In genomic region chr4:56654327-56654726, GRCm38 (mm10) we compare ENCODE assay signal across 11 mouse cellular contexts.
A peak's percentile ranks its signal among the peaks of the same experiment; 100 is the strongest.
DNase-seq lines count a peak whose midpoint lies in the region; ATAC-seq lines count a peak whose summit lies in the region.
"Had no signal": no experiment of that assay in that cellular context is flagged by ENCODE, and none has a peak within 500 bp of the region (broad histone marks: within the 10 kb centered on the region; RNA-seq: fewer than 3 reads in every experiment).

No protein-coding gene starts in this region.

- no peak overlapping the region for H3K4me2 ChIP-seq in hindbrain, embryonic 14.5 days (replicated peaks)
- H3K4me2 ChIP-seq: embryonic facial prominence, embryonic 15.5 days; heart, embryonic 15.5 days had no signal

- H3K4me1 ChIP-seq in hindbrain, embryonic 10.5 days (replicated peaks), result peaks cover 22% of the 10 kb centered on the region
- no peaks in the 10 kb centered on the region for H3K4me1 ChIP-seq in hindbrain, embryonic 14.5 days (replicated peaks; ENCODE audit: control insufficient read depth, insufficient read depth, low read length)

- no peaks in the 10 kb centered on the region for H3K9me3 ChIP-seq in hindbrain, embryonic 10.5 days
- no peaks in the 10 kb centered on the region for H3K9me3 ChIP-seq in hindbrain, embryonic 14.5 days (ENCODE audit: control insufficient read depth, low read length)
- H3K9me3 ChIP-seq: embryonic facial prominence, embryonic 15.5 days; heart, embryonic 15.5 days had no signal

- WGBS in hindbrain, embryonic 10.5 days, result 84% methylated on average over 4 of the region's 4 CpGs
- WGBS in hindbrain, embryonic 14.5 days, result 82% methylated on average over 4 of the region's 4 CpGs

- H3K9ac ChIP-seq in hindbrain, embryonic 14.5 days, result no peak overlapping the region
- H3K9ac ChIP-seq: embryonic facial prominence, embryonic 15.5 days; heart, embryonic 15.5 days had no signal

- H3K36me3 ChIP-seq in hindbrain, embryonic 10.5 days, result no peaks in the 10 kb centered on the region
- H3K36me3 ChIP-seq in hindbrain, embryonic 14.5 days (replicated peaks; ENCODE audit: control insufficient read depth, insufficient read depth), result no peaks in the 10 kb centered on the region
- H3K36me3 ChIP-seq: embryonic facial prominence, embryonic 15.5 days; heart, embryonic 15.5 days had no signal

- DNase-seq in hindbrain, embryonic 10.5 days (ENCODE audit: low spot score), result no peak
- DNase-seq in hindbrain, embryonic 14.5 days (ENCODE audit: low spot score), result no peak
- DNase-seq in testis, postnatal 14 days (ENCODE audit: low spot score), result peak; percentile 12
- no peak for DNase-seq in testis, postnatal 10 days (ENCODE audit: low spot score)
- DNase-seq in layer of hippocampus, postnatal 10 days (ENCODE audit: low spot score in 2 of 2), result peak; percentile 43 to 45
- DNase-seq in spleen, postnatal 36 days (ENCODE audit: low spot score in 2 of 2), result no peak
- DNase-seq in spleen, adult 12 weeks (ENCODE audit: low spot score), result no peak
- DNase-seq: kidney, adult 11 months had no signal

- 0 out of 2 replicates have a peak overlapping the region, but pooled peaks have one; percentile 29 for H3K27ac ChIP-seq in hindbrain, embryonic 10.5 days
- H3K27ac ChIP-seq in hindbrain, embryonic 14.5 days, result no peak overlapping the region
- H3K27ac ChIP-seq: embryonic facial prominence, embryonic 15.5 days; heart, embryonic 15.5 days; left cerebral cortex, adult 2 months had no signal

- no peak for ATAC-seq in hindbrain, embryonic 14.5 days (ENCODE audit: low FRiP score)

- H3K4me3 ChIP-seq in hindbrain, embryonic 10.5 days, result no peak overlapping the region
- no peak overlapping the region for H3K4me3 ChIP-seq in hindbrain, embryonic 14.5 days (replicated peaks; ENCODE audit: low read length)
- H3K4me3 ChIP-seq: embryonic facial prominence, embryonic 15.5 days; heart, embryonic 15.5 days; left cerebral cortex, adult 2 months had no signal

- H3K27me3 ChIP-seq in hindbrain, embryonic 10.5 days (ENCODE audit: insufficient read depth, poor library complexity, severe bottlenecking), result no peaks in the 10 kb centered on the region
- H3K27me3 ChIP-seq in hindbrain, embryonic 14.5 days (ENCODE audit: control insufficient read depth, insufficient read depth, low read length), result no peaks in the 10 kb centered on the region
- H3K27me3 ChIP-seq: embryonic facial prominence, embryonic 15.5 days; heart, embryonic 15.5 days had no signal

Comparison
In these comparisons a context has a peak if more than half of its experiments do, and no peak if none do; other contexts are left out.
1. DNase-seq: peak in testis, postnatal 14 days (single experiment) and layer of hippocampus, postnatal 10 days (2 of 2); none in hindbrain, embryonic 10.5 days (single experiment), hindbrain, embryonic 14.5 days (single experiment), testis, postnatal 10 days (single experiment), spleen, postnatal 36 days (0 of 2) and spleen, adult 12 weeks (single experiment).